Mouse (Mus musculus): Measurements from ENCODE around the gene Tigit.

Tigit gene

GRCm38 (mm10) chr16:43668294-43668693, 4.3 kb upstream of the Tigit start:
- DNase-seq (ENCODE audit: low spot score in 2 of 2): no peak

- no peak for DNase-seq (ENCODE audit: low spot score in 2 of 2)
Observed at GRCm38 (mm10) chr16:43664861-43665260, 915 bp upstream of the Tigit start.

DNA sequence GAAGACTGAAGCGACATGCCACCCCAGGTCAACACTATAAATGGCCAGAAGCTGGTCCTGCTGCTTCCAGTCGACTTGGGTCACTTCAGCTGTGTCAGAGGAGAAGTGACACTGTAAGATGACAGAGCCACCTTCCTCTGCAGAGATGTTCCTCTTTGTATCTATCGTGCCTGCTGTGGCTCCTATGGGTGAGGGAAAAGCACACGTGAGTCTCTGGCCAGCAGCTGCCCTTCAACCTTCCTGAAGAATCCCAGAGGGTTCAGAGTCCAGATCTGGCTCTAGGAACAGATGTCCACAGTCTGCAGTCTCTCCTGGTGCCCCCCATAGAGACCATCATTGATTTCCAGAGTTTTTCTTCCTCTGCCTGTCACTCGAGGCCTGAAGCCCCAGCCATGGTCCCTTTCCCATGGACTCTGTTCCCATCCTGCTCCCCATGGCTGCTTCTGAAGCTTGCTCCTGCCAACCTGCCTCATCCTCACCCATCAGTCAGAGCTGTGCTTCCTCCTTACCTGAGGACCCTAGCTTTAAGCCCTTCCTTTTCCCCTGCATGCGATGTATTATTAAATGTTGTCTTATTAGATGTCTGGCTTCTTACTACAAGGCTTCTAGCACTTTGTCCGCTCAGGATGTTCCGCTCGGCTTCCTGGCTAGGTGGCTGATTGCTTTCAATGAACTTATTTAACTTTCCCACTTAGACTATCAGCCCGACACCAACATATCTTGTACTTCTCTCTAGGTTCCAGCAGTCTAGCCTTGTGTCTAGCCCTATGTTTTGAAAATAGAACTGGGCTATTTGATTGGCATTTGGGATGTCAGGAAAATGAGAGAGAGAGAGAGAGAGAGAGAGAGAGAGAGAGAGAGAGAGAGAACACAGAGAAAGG, 1.6 kb downstream of the Tigit start:
- no peak for DNase-seq (ENCODE audit: low spot score in 2 of 2)

DNA sequence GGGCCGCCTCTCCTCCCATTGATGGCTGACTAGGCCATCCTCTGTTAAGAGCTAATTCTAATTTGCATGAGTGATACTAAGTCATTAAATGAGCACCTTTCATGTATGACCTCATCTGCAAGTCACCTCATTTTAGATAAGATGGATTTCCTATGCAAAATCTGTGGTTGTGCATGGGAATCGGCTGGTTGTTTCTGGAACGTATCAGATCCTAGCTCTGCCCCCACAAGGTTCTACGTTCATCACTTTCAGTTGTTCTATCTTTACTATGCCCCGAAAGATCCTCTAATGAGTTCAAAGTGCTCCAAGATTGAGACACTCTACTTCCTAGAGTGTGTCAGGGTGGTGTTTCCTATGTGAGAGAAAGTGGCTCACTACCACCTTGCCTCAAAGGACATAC, 2.4 kb downstream of the Tigit start:
- DNase-seq (ENCODE audit: low spot score in 2 of 2): no peak

- DNase-seq (ENCODE audit: low spot score in 2 of 2): no peak
Observed at GRCm38 (mm10) chr16:43655183-43655787, 8.7 kb downstream of the Tigit start.

DNA sequence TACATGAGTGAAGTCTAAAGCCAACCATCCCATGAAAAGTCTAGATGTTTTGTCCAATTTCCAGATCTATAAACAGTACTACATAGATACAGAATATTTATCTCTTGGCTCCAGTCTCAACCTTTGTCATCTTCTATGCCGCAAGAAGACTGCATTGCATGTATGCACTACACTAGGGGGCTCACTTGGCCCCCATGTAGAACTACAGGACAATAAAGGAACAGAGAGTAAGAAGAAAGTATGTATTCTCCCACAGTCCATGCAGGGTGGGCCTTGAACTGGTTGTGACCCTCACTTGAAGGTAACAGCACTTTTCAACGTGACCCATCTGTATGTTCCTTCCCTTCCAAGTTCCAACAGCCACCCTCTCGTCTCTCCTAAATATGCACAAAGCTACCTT, 9.7 kb downstream of the Tigit start:
- DNase-seq (ENCODE audit: low spot score in 2 of 2): no peak

DNA sequence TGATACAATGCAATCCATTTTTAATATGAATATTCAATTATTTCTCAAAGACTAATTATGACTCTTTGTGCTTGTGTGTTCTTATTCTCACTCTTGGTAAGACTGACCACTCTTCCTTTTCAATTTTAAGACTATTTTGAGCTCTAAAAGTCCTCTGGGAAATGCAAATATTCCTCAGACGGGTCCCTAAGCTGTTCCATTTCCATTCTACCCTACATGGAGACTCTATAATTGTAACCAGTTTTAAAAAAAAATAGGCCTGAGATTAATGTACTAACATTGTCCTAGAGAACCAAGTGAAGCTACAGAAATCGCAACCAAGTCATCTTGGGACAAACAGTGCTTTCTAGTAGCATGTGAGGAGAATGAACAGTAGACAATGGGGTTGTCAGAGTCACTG, 10.7 kb downstream of the Tigit start:
- no peak for DNase-seq (ENCODE audit: low spot score in 2 of 2)

- DNase-seq (ENCODE audit: low spot score in 2 of 2): no peak
Observed at GRCm38 (mm10) chr16:43650355-43651080, 13.4 kb downstream of the Tigit start.

DNA sequence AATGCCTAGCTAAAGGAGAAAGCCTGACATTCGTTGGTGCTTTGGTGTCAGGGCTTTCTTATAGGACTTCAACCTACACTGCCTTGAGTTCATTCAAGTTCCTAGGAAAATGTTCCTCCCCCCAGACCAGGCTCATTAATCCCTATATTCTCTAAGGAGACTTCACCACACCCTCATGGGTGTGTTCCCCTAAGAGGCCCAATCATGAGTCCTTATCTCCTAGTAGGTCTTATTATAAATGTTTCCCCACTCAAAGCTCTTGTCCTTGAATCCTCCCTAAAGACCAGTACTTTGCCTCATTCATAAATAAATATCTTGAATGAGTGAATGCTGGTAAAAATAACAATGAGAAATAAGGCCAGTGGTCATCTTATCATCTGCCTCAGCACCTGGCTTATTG, 16.3 kb downstream of the Tigit start:
- no peak for DNase-seq (ENCODE audit: low spot score in 2 of 2)

DNA sequence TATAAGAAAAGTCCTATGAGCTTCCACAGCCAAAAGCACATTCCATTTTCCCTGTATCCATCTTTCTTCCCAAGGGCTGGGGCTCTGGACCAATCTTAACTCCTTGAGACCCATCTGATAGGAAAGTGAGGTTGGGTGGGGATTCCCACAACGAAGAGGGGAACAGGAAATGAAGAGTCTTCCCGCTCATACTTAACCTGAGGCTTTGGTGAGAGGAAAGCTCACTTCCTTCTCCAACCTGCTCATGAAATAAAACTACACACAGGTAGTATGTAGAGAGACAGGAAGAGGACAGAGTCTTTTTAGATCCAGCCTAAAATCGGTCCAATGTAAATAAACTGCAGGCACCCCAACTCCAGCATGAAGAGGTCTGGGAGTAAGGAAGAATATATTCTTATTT, 17.0 kb downstream of the Tigit start:
- DNase-seq (ENCODE audit: low spot score in 2 of 2): no peak

GRCm38 (mm10) chr16:43645879-43646278, 18.1 kb downstream of the Tigit start:
- no peak for DNase-seq (ENCODE audit: low spot score in 2 of 2)

DNA sequence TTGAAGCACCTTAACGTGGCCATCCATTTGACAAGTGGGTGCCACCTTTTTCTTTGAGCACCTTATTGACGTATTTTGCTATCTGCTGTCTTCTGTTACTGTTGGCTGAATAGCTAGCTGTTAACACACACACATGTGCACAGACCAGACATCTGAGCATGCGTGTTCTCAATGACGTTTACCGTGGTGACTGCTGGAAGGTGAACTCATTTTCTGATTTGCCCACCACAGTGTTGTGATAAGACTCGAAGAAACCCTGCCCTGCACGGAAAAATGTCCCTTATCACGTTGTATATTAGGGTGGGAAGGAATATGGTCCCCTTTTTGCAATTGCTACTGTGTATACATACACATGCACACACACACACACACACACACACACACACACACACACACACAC, 22.7 kb downstream of the Tigit start:
- DNase-seq (ENCODE audit: low spot score in 2 of 2): no peak

GRCm38 (mm10) chr16:43638406-43639049, 25.4 kb downstream of the Tigit start:
- DNase-seq (ENCODE audit: low spot score in 2 of 2): no peak

DNA sequence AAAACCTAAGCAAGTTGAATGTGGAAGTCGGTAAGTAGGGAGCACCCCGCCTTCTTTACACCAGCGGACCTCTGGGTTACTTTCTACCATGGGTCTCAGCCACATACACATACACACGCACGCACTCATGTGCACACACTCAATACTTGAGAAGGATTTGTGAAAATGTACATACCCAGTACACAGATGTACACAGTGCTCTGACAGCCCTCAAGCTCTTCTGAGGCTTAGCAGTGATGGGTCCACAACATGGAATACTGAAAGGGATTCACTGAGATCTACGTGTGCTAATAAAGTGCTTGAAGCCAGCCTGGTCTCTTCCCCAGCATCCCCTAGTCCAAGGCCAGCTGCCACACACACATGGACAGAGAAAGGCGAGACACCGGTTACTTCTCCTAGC, 26.7 kb downstream of the Tigit start:
- DNase-seq (ENCODE audit: low spot score in 2 of 2): no peak

DNA sequence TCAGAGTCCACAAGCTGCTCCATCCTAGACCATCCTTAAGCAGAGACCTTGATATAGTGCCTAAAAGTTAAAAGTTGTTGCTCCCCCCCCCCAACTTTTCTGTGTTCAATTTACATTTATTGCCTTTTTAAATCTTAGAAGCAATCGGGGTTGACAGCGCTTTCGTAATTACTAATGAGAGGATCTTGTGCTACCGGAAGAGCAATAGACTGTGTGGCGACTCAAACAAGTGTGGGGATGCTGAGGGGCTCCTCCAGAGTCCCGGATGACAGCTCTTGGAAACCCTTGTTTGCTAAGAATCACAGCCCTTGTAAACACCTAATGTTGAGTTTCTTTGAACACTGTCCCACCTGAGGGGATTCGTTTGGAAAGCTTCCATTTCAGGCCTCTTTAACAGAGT, 29.9 kb downstream of the Tigit start:
- no peak for DNase-seq (ENCODE audit: low spot score in 2 of 2)

DNA sequence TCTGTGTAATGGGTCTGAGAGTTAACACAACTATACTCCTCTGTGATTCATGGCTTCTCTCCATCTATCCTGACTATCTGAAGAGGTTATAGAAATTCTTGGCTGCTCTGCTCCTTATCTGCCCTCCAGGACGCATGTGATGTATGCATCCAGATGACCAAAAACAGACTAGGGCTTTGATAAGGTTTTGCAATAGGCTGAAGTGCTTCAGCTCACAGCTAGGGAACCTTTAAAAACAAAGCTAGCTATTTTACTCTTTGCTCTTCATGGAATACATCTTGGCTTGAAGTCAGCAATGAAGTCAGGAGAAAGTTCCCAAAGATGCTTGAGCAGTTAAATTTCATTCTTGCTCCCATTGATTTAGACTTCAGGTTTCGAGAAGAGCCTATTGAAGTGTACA, 32.2 kb downstream of the Tigit start:
- no peak for DNase-seq (ENCODE audit: low spot score in 2 of 2)

GRCm38 (mm10) chr16:43628662-43629061, 35.3 kb downstream of the Tigit start:
- no peak for DNase-seq (ENCODE audit: low spot score in 2 of 2)

DNA sequence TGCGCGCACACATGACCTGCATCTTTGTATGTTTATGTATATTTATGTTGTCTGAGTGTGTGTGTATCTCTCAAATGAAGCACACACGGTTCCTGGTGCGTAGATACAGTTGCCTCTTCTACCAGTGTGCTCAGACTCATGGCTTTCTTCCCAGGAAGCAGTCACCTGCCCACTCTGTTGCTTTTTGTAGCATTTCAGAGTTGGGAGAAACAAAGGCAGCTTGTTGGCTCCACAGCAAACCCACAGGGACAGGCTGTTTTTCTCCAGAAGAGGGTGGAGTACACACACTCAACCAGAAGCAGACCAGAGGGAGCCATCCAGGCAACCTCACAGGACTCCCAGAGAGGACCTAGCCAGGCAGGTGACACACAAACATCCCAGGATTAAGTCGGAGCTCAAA, 38.0 kb downstream of the Tigit start:
- peak; percentile 48 to 63 for DNase-seq (ENCODE audit: low spot score in 2 of 2)

DNA sequence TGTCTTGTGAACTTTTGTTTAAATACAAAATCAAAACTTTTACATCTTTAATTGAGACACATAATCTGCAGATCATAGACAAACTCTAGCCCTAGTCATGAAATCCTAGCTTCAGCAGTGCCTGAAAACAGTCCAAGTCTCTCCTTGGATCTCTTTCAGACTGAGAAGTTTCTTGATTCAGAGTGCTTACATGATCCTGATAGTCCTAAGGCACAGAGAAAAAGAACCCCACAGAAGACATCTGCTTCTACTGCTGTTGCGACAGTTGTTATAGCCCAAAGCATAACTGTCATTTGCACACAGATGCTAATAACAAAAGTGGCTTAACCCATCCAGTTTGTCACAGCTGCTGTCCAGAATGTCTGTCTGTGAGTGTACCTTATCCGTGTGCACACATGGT, 38.7 kb downstream of the Tigit start:
- no peak for DNase-seq (ENCODE audit: low spot score in 2 of 2)

- DNase-seq (ENCODE audit: low spot score in 2 of 2): no peak
Observed at GRCm38 (mm10) chr16:43624876-43625275, 39.1 kb downstream of the Tigit start.

GRCm38 (mm10) chr16:43623315-43624000, 40.5 kb downstream of the Tigit start:
- DNase-seq (ENCODE audit: low spot score in 2 of 2): no peak

DNA sequence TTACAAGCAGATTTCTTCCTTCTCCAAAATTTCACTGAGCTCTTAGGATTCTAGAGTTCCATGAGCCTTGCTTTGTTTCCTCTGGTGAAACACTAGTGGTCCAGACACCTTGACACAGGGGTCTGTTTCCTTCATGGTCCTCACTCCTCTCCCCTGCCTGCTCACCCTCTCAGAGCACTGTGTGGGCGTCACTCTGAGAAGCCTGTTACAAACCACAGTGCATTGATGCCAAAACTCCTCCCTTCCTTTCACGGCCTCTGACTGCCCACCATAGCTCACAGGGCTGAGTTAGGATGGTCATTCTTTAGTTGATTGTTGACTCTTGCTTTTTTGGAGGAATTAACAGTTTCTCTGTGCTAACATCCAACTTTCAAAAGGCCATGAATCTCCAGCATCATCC, 43.6 kb downstream of the Tigit start:
- no peak for DNase-seq (ENCODE audit: low spot score in 2 of 2)

Data from right cerebral cortex, postnatal 36 days (tissue).